9 mouse cellular contexts compared by ENCODE assay signal in genomic region chr5:143518045-143518591, GRCm38 (mm10). TPM values are rescaled to one million over a fixed set of nuclear protein-coding genes. Genes with fewer than 3 reads are reported as not detected.
DNase-seq lines count a peak whose midpoint lies in the region; ATAC-seq and TF ChIP-seq lines count a peak whose summit lies in the region.
"Had no signal": no experiment of that assay in that cellular context is flagged by ENCODE, and none has a peak within 500 bp of the region (broad histone marks: within the 10 kb centered on the region; RNA-seq: fewer than 3 reads in every experiment).

No protein-coding gene starts in this region.

- H3K36me3 ChIP-seq in heart, embryonic 13.5 days = peaks cover 46% of the 10 kb centered on the region
- peaks cover 7 to 17% of the 10 kb centered on the region in 2 experiments for H3K36me3 ChIP-seq in MEL (ENCODE audit: control insufficient read depth in 1 of 2, insufficient read depth in 2 of 2, low read length in 2 of 2)
- peaks cover 35% of the 10 kb centered on the region for H3K36me3 ChIP-seq in hindbrain, embryonic 12.5 days
- H3K36me3 ChIP-seq in forebrain, postnatal 0 days (ENCODE audit: insufficient read depth) = peaks cover 29% of the 10 kb centered on the region

- WGBS in heart, embryonic 13.5 days = 55% methylated on average over 6 of the region's 6 CpGs
- 94% methylated on average over 6 of the region's 6 CpGs for WGBS in hindbrain, embryonic 12.5 days
- WGBS in forebrain, postnatal 0 days = 66% methylated on average over 6 of the region's 6 CpGs

- TF ChIP-seq CTCF in MEL (IDR thresholded peaks at IDR 0.05 in 2 of 3, conservative IDR thresholded peaks at IDR 0.05 in 1 of 3; ENCODE audit: control insufficient read depth in 1 of 3, insufficient read depth in 1 of 3, low read depth in 2 of 3, low read length in 3 of 3, poor library complexity in 1 of 3, severe bottlenecking in 1 of 3) = no peak
- TF ChIP-seq CTCF in forebrain, postnatal 0 days (IDR thresholded peaks at IDR 0.05; ENCODE audit: low read depth) = no peak

- no peak for TF ChIP-seq RAD21 in MEL (IDR thresholded peaks at IDR 0.05; ENCODE audit: low read depth, low read length)

- no peak for DNase-seq in heart, postnatal 25 days (ENCODE audit: low spot score)
- DNase-seq in MEL (ENCODE audit: low read depth, low spot score) = peak; percentile 79
- DNase-seq in spleen, adult 18-20 months = no peak
- DNase-seq in forebrain, postnatal 0 days = no peak

- H3K4me1 ChIP-seq in heart, embryonic 13.5 days = peaks cover 86% of the 10 kb centered on the region
- H3K4me1 ChIP-seq in MEL (ENCODE audit: control insufficient read depth in 1 of 2, insufficient read depth in 2 of 2, low read length in 2 of 2) = peaks cover 0 to 2% of the 10 kb centered on the region in 2 experiments; a peak in 2 of 4 replicates
- no peaks in the 10 kb centered on the region for H3K4me1 ChIP-seq in hindbrain, embryonic 12.5 days
- no peaks in the 10 kb centered on the region for H3K4me1 ChIP-seq in forebrain, postnatal 0 days (ENCODE audit: insufficient read depth)

- H3K9me3 ChIP-seq in heart, embryonic 13.5 days = no peaks in the 10 kb centered on the region
- no peaks in the 10 kb centered on the region for H3K9me3 ChIP-seq in MEL (replicated peaks; ENCODE audit: insufficient read depth, low read length)
- no peaks in the 10 kb centered on the region for H3K9me3 ChIP-seq in hindbrain, embryonic 12.5 days (replicated peaks)
- H3K9me3 ChIP-seq in forebrain, postnatal 0 days (ENCODE audit: low read length) = no peaks in the 10 kb centered on the region

- no peak for ATAC-seq in heart, embryonic 13.5 days (ENCODE audit: extremely low read depth, insufficient number of reproducible peaks, low FRiP score, low TSS enrichment)
- peak; percentile 53 to 63 for ATAC-seq in hematopoietic stem cell, adult 5-6 weeks (replicated peaks in 1 of 2; ENCODE audit: insufficient read depth in 1 of 2, low FRiP score in 2 of 2, low TSS enrichment in 1 of 2, low read depth in 1 of 2, poor library complexity in 2 of 2, severe bottlenecking in 2 of 2)
- peak; percentile 66 for ATAC-seq in monocyte, adult 5-6 weeks (replicated peaks; ENCODE audit: insufficient number of reproducible peaks, low FRiP score, low TSS enrichment, poor library complexity, severe bottlenecking)
- no peak for ATAC-seq in hindbrain, embryonic 12.5 days (ENCODE audit: low FRiP score)
- ATAC-seq in forebrain, postnatal 0 days = no peak
- ATAC-seq: forebrain, embryonic 16.5 days had no signal

- peak overlapping the region; percentile 10; the same call in 1 of the 2 replicates for H3K4me2 ChIP-seq in heart, embryonic 13.5 days
- no peak overlapping the region for H3K4me2 ChIP-seq in hindbrain, embryonic 12.5 days (replicated peaks)
- H3K4me2 ChIP-seq in forebrain, postnatal 0 days (ENCODE audit: low read depth) = no peak overlapping the region

- no peak overlapping the region for H3K4me3 ChIP-seq in heart, embryonic 13.5 days
- no peak overlapping the region for H3K4me3 ChIP-seq in MEL (ENCODE audit: control insufficient read depth in 1 of 2, insufficient read depth in 1 of 2, low read depth in 2 of 2, low read length in 2 of 2)
- no peak overlapping the region for H3K4me3 ChIP-seq in hindbrain, embryonic 12.5 days
- H3K4me3 ChIP-seq in forebrain, postnatal 0 days (ENCODE audit: low read depth, low read length) = no peak overlapping the region

- H3K27me3 ChIP-seq in heart, embryonic 13.5 days (replicated peaks) = no peaks in the 10 kb centered on the region
- no peaks in the 10 kb centered on the region for H3K27me3 ChIP-seq in MEL (ENCODE audit: control insufficient read depth in 1 of 2, insufficient read depth in 2 of 2, low read length in 2 of 2)
- H3K27me3 ChIP-seq in hindbrain, embryonic 12.5 days = no peaks in the 10 kb centered on the region
- no peaks in the 10 kb centered on the region for H3K27me3 ChIP-seq in forebrain, postnatal 0 days (ENCODE audit: insufficient read depth, low read length)

- no peak for TF ChIP-seq EP300 in MEL (IDR thresholded peaks at IDR 0.05; ENCODE audit: low read depth in 1 of 2, low read length in 2 of 2)

- H3K9ac ChIP-seq in heart, embryonic 13.5 days = peak overlapping the region; percentile 52
- H3K9ac ChIP-seq in MEL (ENCODE audit: control insufficient read depth, low read depth, low read length, poor library complexity, severe bottlenecking) = no peak overlapping the region
- no peak overlapping the region; the same call in 1 of the 2 replicates for H3K9ac ChIP-seq in hindbrain, embryonic 12.5 days
- no peak overlapping the region for H3K9ac ChIP-seq in forebrain, postnatal 0 days

- intact Hi-C loops in heart, postnatal 25 days (cut with DNase I) = no loop called here

- peak overlapping the region; percentile 41 for H3K27ac ChIP-seq in heart, embryonic 13.5 days (replicated peaks)
- H3K27ac ChIP-seq in MEL (ENCODE audit: control insufficient read depth, low read depth, low read length) = peak overlapping the region; percentile 21; the same call in 1 of the 2 replicates
- H3K27ac ChIP-seq in hindbrain, embryonic 12.5 days = no peak overlapping the region
- H3K27ac ChIP-seq in forebrain, postnatal 0 days (ENCODE audit: low read depth, low read length) = no peak overlapping the region

- peaks cover 60% of the 10 kb centered on the region for H3K79me2 ChIP-seq in MEL (ENCODE audit: control insufficient read depth, insufficient read depth, low read length, poor library complexity)

- no peak for TF ChIP-seq POLR2A in MEL (IDR thresholded peaks at IDR 0.05; ENCODE audit: control insufficient read depth in 1 of 2, insufficient read depth in 1 of 2, low read depth in 1 of 2, low read length in 2 of 2, poor library complexity in 1 of 2)

TF ChIP-seq in MEL, 35 proteins besides CTCF, POLR2A, EP300 and RAD21 (continues in another document):
- no peak for TF ChIP-seq UBTF (IDR thresholded peaks at IDR 0.05; ENCODE audit: borderline replicate concordance, insufficient read depth, low read depth, low read length)
- no peak for TF ChIP-seq TCF12 (IDR thresholded peaks at IDR 0.05; ENCODE audit: low read depth, low read length)
- TF ChIP-seq TBP (IDR thresholded peaks at IDR 0.05; ENCODE audit: low read depth, low read length) = peak; percentile 63
- no peak for TF ChIP-seq MYB (IDR thresholded peaks at IDR 0.05; ENCODE audit: low read depth, low read length)
- TF ChIP-seq MAX (IDR thresholded peaks at IDR 0.05; ENCODE audit: low read length) = no peak
- TF ChIP-seq MAZ (IDR thresholded peaks at IDR 0.05; ENCODE audit: low read depth, low read length) = no peak
- no peak for TF ChIP-seq E2F4 (IDR thresholded peaks at IDR 0.05; ENCODE audit: borderline replicate concordance, low read depth, low read length)
- TF ChIP-seq NRF1 (IDR thresholded peaks at IDR 0.05; ENCODE audit: insufficient read depth, low read depth, low read length, poor library complexity, severe bottlenecking) = no peak
- TF ChIP-seq ZMIZ1 (IDR thresholded peaks at IDR 0.05; ENCODE audit: low read depth, low read length) = no peak
- TF ChIP-seq MAFK (IDR thresholded peaks at IDR 0.05; ENCODE audit: borderline replicate concordance, low read depth, low read length) = no peak
- no peak for TF ChIP-seq SMC3 (IDR thresholded peaks at IDR 0.05; ENCODE audit: low read depth, low read length)
- 0 out of 2 replicates have a peak, but pooled peaks have one; percentile 24 for TF ChIP-seq SIN3A (IDR thresholded peaks at IDR 0.05; ENCODE audit: low read length)
- no peak for TF ChIP-seq USF2 (IDR thresholded peaks at IDR 0.05; ENCODE audit: borderline replicate concordance in 1 of 2, insufficient read depth in 1 of 2, low read depth in 1 of 2, low read length in 2 of 2)
- TF ChIP-seq POLR2AphosphoS2 (IDR thresholded peaks at IDR 0.05; ENCODE audit: low read length) = no peak
- no peak for TF ChIP-seq TAL1 (IDR thresholded peaks at IDR 0.05; ENCODE audit: low read length)
- TF ChIP-seq HCFC1 (IDR thresholded peaks at IDR 0.05; ENCODE audit: low read depth, low read length) = no peak
- no peak for TF ChIP-seq USF1 (IDR thresholded peaks at IDR 0.05; ENCODE audit: low read depth, low read length)
- no peak for TF ChIP-seq RCOR1 (IDR thresholded peaks at IDR 0.05; ENCODE audit: low read depth, low read length)
- no peak for TF ChIP-seq MEF2A (IDR thresholded peaks at IDR 0.05; ENCODE audit: extremely low read depth, insufficient replicate concordance, low read depth, low read length, poor library complexity, severe bottlenecking)
- no peak for TF ChIP-seq ZNF384 (IDR thresholded peaks at IDR 0.05; ENCODE audit: low read depth, low read length)
- TF ChIP-seq BHLHE40 (IDR thresholded peaks at IDR 0.05; ENCODE audit: borderline replicate concordance, low read depth, low read length) = no peak
- no peak for TF ChIP-seq POLR2AphosphoS5 (IDR thresholded peaks at IDR 0.05; ENCODE audit: borderline replicate concordance, low read depth, low read length)

RNA-seq across cellular contexts. Expression of gene Rac1, which starts 9.7 kb away (rescaled TPM):
- 352 and 355 TPM in 2 replicates for polyA plus RNA-seq in heart, embryonic 13.5 days (2015; fragmentation: Nextera tagmentation; extraction: Ambion mirVana)
- 100 to 1,000 TPM; 215 to 235 TPM for total RNA-seq in heart, postnatal 25 days (2021)
- total RNA-seq in MEL (2012; rRNA removed) = 134 and 148 TPM in 2 replicates
- polyA plus RNA-seq in MEL (2012; ENCODE audit: insufficient read depth in 1 of 2, insufficient read length in 2 of 2, low read depth in 1 of 2, low replicate concordance in 2 of 2, missing spikeins in 1 of 2) = 100 to 1,000 TPM; 105 to 251 TPM
- 107 and 130 TPM in 2 replicates for total RNA-seq in hematopoietic stem cell, adult 5-6 weeks (2017)
- 193 to 248 TPM (median 198 TPM) in 3 replicates for total RNA-seq in monocyte, adult 5-6 weeks (2017)
- 411 and 449 TPM in 2 replicates for polyA plus RNA-seq in hindbrain, embryonic 12.5 days (2016; fragmentation: Nextera tagmentation; extraction: Ambion mirVana)
- total RNA-seq in forebrain, postnatal 0 days (2014; rRNA removed) = 175 and 197 TPM in 2 replicates
- polyA plus RNA-seq in forebrain, postnatal 0 days (2015; fragmentation: Nextera tagmentation; extraction: Ambion mirVana) = 481 and 501 TPM in 2 replicates

RNA-seq across cellular contexts. Expression of gene Daglb, which starts 53.7 kb away (rescaled TPM):
- polyA plus RNA-seq in heart, embryonic 13.5 days (2015; fragmentation: Nextera tagmentation; extraction: Ambion mirVana) = 9.0 and 9.1 TPM in 2 replicates
- 1 to 10 TPM; 7.6 to 8.2 TPM for total RNA-seq in heart, postnatal 25 days (2021)
- total RNA-seq in MEL (2012; rRNA removed) = 9.0 and 10.4 TPM in 2 replicates
- 1 to 10 TPM in 1 of 2 experiments, not detected in 1; 8.9 TPM for polyA plus RNA-seq in MEL (2012; ENCODE audit: insufficient read depth in 1 of 2, insufficient read length in 2 of 2, low read depth in 1 of 2, low replicate concordance in 2 of 2, missing spikeins in 1 of 2)
- 9.8 and 11.5 TPM in 2 replicates for total RNA-seq in hematopoietic stem cell, adult 5-6 weeks (2017)
- 25.0 to 39.5 TPM (median 28.8 TPM) in 3 replicates for total RNA-seq in monocyte, adult 5-6 weeks (2017)
- 13.4 and 14.6 TPM in 2 replicates for polyA plus RNA-seq in hindbrain, embryonic 12.5 days (2016; fragmentation: Nextera tagmentation; extraction: Ambion mirVana)
- 16.5 and 21.3 TPM in 2 replicates for total RNA-seq in forebrain, postnatal 0 days (2014; rRNA removed)
- polyA plus RNA-seq in forebrain, postnatal 0 days (2015; fragmentation: Nextera tagmentation; extraction: Ambion mirVana) = 14.8 and 19.4 TPM in 2 replicates

Comparison
In these comparisons a context has a peak if more than half of its experiments do, and no peak if none do; other contexts are left out.
1. ATAC-seq: peak in hematopoietic stem cell, adult 5-6 weeks (2 of 2) and monocyte, adult 5-6 weeks (single experiment); none in heart, embryonic 13.5 days (single experiment), hindbrain, embryonic 12.5 days (single experiment) and forebrain, postnatal 0 days (single experiment).
2. H3K27ac ChIP-seq: peak in heart, embryonic 13.5 days (single experiment) and MEL (single experiment); none in hindbrain, embryonic 12.5 days (single experiment) and forebrain, postnatal 0 days (single experiment).